Mouse (Mus musculus) WW6 (cell line): Measurements from ENCODE around the gene Arhgef33.
"Not testable (repeated sequence)": the region's sequence is repeated elsewhere in the genome, so short reads cannot be mapped to it uniquely, and the experiment has no call there.

Source experiments
- DNase-seq: peaks from one replicate; pipeline ENCODE4 v3.0.0-alpha.2; 2013; ENCODE audit warnings: low read depth, low spot score

The Arhgef33 gene

GRCm38 (mm10) chr17:80345277-80345676, 38.1 kb downstream of the Arhgef33 start:
- peak; percentile 16 for DNase-seq

- DNase-seq, result no peak
These were observed 39.5 kb downstream of the Arhgef33 start for GRCm38 (mm10) chr17:80346591-80347125.

GRCm38 (mm10) chr17:80347234-80347633, 40.0 kb downstream of the Arhgef33 start:
- DNase-seq, result no peak

- DNase-seq, result no peak
These were observed 53.0 kb downstream of the Arhgef33 start for GRCm38 (mm10) chr17:80360245-80360644.

- no peak for DNase-seq
These were observed 60.1 kb downstream of the Arhgef33 start for GRCm38 (mm10) chr17:80367276-80367675.

GRCm38 (mm10) chr17:80368606-80369005, 61.4 kb downstream of the Arhgef33 start:
- no peak for DNase-seq

GRCm38 (mm10) chr17:80372989-80373725, 66.0 kb downstream of the Arhgef33 start, which contains the start of gene Gm10190:
Gene Gm10190, minus strand, starts transcription at chr17:80373541.
- DNase-seq, result peak; percentile 52

- no peak for DNase-seq
These were observed 66.5 kb downstream of the Arhgef33 start for GRCm38 (mm10) chr17:80373726-80374096.

- not testable (repeated sequence) for DNase-seq
These were observed 71.2 kb downstream of the Arhgef33 start for GRCm38 (mm10) chr17:80378386-80378785.

- DNase-seq, result no peak
These were observed 78.5 kb downstream of the Arhgef33 start for GRCm38 (mm10) chr17:80385671-80386070.

GRCm38 (mm10) chr17:80390024-80390423, 82.8 kb downstream of the Arhgef33 start:
- no peak for DNase-seq

GRCm38 (mm10) chr17:80391423-80392403, 84.5 kb downstream of the Arhgef33 start:
- DNase-seq, result no peak

GRCm38 (mm10) chr17:80398243-80398642, 91.0 kb downstream of the Arhgef33 start:
- no peak for DNase-seq

- no peak for DNase-seq
These were observed 104.0 kb downstream of the Arhgef33 start for GRCm38 (mm10) chr17:80411182-80411581.

- DNase-seq, result no peak
These were observed 111.5 kb downstream of the Arhgef33 start for GRCm38 (mm10) chr17:80418572-80419210.

GRCm38 (mm10) chr17:80420998-80421397, 113.8 kb downstream of the Arhgef33 start:
- no peak for DNase-seq

- DNase-seq, result no peak
These were observed 119.0 kb downstream of the Arhgef33 start for GRCm38 (mm10) chr17:80426171-80426570.

- DNase-seq, result no peak
These were observed 119.7 kb downstream of the Arhgef33 start for GRCm38 (mm10) chr17:80426901-80427300.

- DNase-seq, result no peak
These were observed 120.8 kb downstream of the Arhgef33 start for GRCm38 (mm10) chr17:80427966-80428365.

- no peak for DNase-seq
These were observed 124.8 kb downstream of the Arhgef33 start for GRCm38 (mm10) chr17:80431997-80432396.

- no peak for DNase-seq
These were observed 127.2 kb downstream of the Arhgef33 start for GRCm38 (mm10) chr17:80434430-80434829.

- no peak for DNase-seq
These were observed 128.5 kb downstream of the Arhgef33 start for GRCm38 (mm10) chr17:80435680-80436079.
